Mouse (Mus musculus): ENCODE measurements around the gene Lef1. TPM values are rescaled to one million over a fixed set of nuclear protein-coding genes. Genes with fewer than 3 reads are reported as not detected.

Gene Lef1
- polyA plus RNA-seq, 1 experiment, result not detected

GRCm38 (mm10) chr3:131237785-131238633 lies 127.7 kb downstream of the Lef1 start:
- no peak for TF ChIP-seq GATA1 (IDR thresholded peaks at IDR 0.05; ENCODE audit: low read length)

DNA sequence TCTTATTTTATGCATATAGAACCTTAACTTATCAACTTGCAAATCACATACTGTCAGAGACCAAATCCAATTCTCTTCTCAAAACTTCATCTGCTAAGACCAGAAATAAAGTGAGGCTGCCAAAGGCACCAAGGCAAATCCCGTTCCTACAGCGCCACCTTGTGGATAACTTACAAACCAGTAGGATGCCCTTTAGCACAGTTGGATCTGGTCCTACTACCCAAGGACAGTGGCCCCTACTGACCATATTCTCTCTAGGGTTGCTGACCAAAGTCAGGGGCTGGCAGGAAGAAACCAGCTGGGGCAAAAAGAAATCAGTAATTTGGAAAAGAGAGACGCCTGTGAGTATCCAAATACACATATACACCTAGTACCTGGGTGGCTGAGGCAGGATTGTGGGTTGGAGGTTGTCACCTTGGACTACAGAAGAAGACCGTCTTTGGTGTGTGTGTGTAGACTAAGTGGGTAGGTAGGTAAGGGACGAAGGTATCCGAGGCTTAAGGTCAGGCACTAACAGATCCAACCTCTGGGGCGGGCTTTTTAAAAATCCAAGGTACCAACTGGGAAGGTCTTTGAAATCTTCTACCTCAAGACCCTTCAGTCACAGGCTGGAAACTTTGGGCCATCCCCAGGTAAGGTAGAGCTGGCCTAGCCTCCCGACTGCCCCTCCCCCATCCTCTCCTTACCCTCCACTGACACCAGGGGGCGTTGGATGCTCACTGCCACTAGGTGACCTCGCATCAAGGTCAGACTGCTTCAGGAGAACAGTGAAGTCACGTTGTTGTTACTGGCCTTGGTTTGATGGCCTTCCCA lies 135.7 kb downstream of the Lef1 start:
- TF ChIP-seq GATA1 (IDR thresholded peaks at IDR 0.05; ENCODE audit: low read length), result no peak

- no peak for TF ChIP-seq GATA1 (IDR thresholded peaks at IDR 0.05; ENCODE audit: low read length)
Observed at GRCm38 (mm10) chr3:131246579-131247046, 136.3 kb downstream of the Lef1 start.

DNA sequence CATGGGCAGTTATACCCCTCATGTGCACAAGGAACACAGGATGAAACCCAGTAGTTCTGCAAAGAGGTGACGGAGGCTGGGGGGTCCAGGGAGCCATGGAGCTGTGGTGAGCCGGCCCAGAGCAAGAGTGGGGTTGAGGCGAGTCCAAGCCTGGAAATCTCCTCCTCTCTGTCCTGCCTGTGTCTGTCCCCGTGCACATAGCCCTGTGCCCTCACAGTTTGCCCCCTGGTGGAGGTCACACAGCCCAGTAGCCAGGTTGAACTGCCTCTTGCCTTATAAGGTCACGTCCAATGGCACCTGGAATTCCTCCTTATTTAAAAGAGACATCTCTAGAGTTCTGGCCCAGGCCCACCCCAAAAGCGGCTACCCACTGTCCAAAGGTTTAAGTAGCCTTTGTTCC lies 137.2 kb downstream of the Lef1 start:
- TF ChIP-seq GATA1 (IDR thresholded peaks at IDR 0.05; ENCODE audit: low read length), result no peak

GRCm38 (mm10) chr3:131247851-131248250 lies 137.6 kb downstream of the Lef1 start:
- no peak for TF ChIP-seq GATA1 (IDR thresholded peaks at IDR 0.05; ENCODE audit: low read length)

DNA sequence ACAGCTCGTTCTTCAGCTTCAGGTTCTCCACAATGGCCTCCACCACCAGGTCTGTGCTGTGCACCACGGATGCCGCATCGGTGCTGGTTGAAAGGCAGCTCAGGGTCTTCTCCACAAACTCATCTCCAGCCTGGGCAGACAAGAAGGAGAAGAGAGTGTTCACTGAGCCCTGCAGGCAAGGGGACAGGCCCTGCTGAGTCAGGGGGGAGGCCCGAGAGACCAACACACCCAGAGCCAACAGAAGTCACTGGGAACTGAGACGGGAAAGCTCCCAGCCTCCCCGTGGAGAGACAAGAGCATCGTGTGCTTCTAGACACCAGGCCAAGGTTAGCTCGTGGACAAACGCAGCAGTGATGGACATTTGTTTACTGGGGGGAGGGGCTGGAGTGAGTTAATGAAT lies 138.2 kb downstream of the Lef1 start:
- no peak for TF ChIP-seq GATA1 (IDR thresholded peaks at IDR 0.05; ENCODE audit: low read length)

DNA sequence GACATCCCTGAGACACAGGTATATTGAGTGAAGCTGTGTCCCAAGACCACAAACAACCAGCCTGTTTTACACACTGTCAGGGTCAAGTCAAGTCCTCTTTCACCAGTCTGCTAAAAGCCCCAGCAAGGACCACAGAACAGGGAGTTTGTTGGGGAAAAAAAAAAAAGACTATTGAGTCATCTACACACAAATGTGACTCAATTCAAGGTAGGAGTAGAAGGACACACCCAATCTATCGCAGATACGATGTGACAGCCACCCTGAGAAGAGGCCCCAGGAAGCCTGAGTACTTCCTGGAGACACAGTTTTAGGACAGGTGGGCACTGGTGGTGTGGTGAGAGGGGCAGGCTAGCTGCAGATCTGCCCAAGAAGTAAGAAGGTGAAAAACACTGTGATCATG lies 140.0 kb downstream of the Lef1 start:
- no peak for TF ChIP-seq GATA1 (IDR thresholded peaks at IDR 0.05; ENCODE audit: low read length)

- TF ChIP-seq GATA1 (IDR thresholded peaks at IDR 0.05; ENCODE audit: low read length), result no peak
Observed at GRCm38 (mm10) chr3:131250978-131251377, 140.7 kb downstream of the Lef1 start.

DNA sequence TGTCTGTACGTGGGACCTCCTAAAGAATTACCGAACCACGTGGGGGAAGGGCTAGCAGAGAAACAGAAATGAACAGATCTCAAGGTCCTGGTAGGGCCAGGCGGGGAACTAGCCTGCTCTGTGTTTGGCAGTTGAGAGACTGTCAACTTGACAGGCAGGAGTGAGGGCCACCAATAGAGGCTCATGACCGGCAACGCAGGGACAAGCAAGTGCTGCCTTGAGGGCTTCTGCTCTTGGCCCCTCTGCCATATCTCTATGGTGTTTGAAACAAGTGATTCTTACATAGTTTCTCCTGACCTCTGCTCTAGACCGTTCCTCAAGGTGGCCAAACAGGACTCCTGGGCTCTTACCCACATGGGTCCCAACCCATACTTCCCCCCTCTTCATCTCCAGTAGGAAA lies 141.3 kb downstream of the Lef1 start:
- no peak for TF ChIP-seq GATA1 (IDR thresholded peaks at IDR 0.05; ENCODE audit: low read length)

DNA sequence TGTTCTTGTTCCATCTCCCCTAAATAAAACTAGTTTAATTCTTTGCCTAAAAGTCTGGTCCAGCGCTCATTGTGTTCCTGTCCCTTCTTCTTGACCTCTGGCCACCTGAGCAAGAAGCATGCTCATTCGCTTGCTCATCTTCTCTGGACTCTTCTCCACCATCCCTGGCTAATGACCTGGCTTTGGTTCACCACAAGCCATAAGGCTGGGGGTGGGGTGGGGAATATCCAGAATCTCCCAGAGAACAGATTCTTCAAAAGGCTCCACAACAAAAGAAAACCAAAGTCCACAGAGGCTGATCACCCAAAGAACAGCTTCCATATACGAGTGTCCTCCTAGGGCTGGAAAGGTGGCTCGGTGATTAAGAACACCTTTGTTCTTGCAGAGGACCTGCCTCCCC lies 144.7 kb downstream of the Lef1 start:
- no peak for TF ChIP-seq GATA1 (IDR thresholded peaks at IDR 0.05; ENCODE audit: low read length)

- no peak for TF ChIP-seq GATA1 (IDR thresholded peaks at IDR 0.05; ENCODE audit: low read length)
Observed at GRCm38 (mm10) chr3:131255399-131255981, 145.2 kb downstream of the Lef1 start.

- TF ChIP-seq GATA1 (IDR thresholded peaks at IDR 0.05; ENCODE audit: low read length), result no peak
Observed at GRCm38 (mm10) chr3:131258921-131259320, 148.7 kb downstream of the Lef1 start.

DNA sequence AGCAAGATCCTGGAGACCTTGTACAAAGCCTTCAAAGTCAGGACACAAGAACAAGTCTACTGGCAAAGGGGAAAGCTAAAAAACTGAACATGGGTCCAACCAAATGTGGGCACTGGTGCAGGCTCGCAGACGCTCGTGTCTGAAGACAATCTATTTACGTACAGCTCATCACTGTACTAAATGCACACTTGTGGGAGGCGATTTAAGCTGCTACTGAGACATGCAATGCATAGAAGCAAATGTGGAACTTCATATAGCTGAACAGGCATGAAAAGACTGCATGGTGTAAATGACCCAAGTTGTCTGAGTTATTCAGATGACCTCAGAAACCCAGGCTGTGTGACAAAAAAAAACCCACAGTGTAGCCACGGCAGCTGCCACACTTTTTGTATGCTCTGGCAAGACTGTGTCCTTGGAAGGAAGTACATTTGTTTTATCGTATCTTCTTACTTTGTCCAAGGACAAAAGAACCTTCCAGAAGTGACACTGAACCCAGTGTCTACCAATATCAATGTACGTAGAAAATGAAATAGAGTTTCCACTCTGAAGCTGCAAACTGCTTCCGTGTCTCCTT lies 149.2 kb downstream of the Lef1 start:
- no peak for TF ChIP-seq GATA1 (IDR thresholded peaks at IDR 0.05; ENCODE audit: low read length)

DNA sequence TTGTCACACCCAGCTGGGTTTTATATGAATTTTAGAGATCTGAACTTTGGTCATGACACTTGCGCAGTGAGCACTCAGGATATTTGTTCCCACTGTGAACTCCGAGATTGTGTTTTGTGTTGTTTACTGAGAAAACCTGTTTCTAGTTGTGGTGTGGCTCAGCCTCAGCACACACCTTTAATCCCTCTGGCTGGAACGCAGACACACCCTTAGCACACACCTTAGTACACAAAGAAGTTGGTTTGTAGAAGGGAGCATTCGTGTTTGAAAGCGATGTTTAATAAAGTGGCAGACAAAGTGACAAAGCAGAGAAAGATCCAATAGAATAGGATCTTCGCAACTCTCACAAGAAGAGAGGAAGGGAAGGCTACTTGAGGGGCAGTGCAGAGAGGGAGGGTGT lies 150.1 kb downstream of the Lef1 start:
- TF ChIP-seq GATA1 (IDR thresholded peaks at IDR 0.05; ENCODE audit: low read length), result no peak

- no peak for TF ChIP-seq GATA1 (IDR thresholded peaks at IDR 0.05; ENCODE audit: low read length)
Observed at GRCm38 (mm10) chr3:131263766-131264486, 153.7 kb downstream of the Lef1 start.

Measured in G1E-ER4 (cell line).